Mouse (Mus musculus) gastrocnemius, postnatal 4 days (tissue): ENCODE results near the gene Arhgap24. TPM values are rescaled to one million over a fixed set of nuclear protein-coding genes. Genes with fewer than 3 reads are reported as not detected.

Experiments used
- DNase-seq, 2 experiments: peaks; one replicate each; pipeline ENCODE4 v3.0.0; 2021 to 2022; ENCODE audit warnings: low spot score in 2 of 2, mixed read lengths in 2 of 2
- total RNA-seq, 2 experiments: library from RNA; stranded (reverse); gene quantifications; 2 replicates each; pipeline ENCODE4 v1.2.3; 2021

Arhgap24 gene
- total RNA-seq, 2 experiments from 2014 or later: 32.4 to 37.0 TPM

DNA sequence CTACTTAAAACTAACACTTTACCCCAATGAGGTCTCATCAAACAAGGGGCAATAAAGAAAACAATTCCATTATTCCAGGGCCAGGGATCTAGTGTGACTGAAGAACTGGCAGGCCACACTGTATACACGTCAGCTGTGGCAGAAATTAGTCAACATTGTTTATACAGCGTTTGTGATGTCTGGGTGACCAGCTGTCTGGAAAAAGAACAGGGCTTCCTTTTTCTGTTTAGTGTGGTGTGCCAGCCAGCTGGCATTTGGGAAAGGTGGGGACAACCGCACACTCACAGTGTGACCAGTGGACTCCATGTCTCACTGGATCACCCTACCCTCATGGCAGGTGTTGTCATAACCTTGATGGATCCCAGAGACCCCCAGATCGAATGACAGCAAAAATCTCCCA lies 302.4 kb downstream of the Arhgap24 start:
- DNase-seq: peak in 1 of 2 experiments; percentile 22

DNA sequence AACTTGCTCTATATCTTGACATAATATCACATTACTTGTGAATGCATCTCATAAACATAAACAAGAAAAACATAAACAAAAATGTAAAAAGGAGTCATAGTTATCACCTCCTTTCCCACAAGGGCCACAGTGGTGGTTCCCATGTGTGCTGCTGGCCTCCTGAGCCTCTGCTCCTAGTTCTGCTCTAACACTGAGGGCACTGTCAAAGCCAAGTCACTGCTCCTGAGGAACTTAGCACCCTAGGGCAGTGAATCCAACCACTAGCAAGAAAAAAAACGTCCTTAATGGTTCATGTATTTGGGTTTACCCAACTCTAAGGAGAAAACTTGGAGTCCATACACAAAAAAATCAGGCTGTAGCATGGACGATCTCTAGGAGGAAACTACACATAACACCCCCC lies 304.9 kb downstream of the Arhgap24 start:
- DNase-seq: no peak

DNA sequence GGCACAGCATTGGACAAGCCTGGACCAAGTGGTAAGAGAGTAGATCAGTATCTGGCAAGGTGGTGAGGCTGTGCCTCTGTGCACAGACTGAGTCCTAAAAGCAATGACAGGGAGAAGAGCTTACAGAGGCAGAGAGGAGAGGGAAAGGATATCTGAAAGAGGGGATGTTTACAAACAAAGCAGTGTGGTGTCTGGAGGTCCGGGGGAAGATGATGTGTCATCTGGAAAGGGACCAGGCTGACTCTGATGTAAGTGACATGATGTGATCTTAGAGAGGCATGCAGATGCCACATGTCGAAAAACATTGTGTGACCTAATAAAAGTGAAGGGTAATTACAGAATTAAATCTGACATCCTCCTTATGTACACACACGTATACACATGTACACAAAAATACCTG lies 307.2 kb downstream of the Arhgap24 start:
- DNase-seq: no peak

DNA sequence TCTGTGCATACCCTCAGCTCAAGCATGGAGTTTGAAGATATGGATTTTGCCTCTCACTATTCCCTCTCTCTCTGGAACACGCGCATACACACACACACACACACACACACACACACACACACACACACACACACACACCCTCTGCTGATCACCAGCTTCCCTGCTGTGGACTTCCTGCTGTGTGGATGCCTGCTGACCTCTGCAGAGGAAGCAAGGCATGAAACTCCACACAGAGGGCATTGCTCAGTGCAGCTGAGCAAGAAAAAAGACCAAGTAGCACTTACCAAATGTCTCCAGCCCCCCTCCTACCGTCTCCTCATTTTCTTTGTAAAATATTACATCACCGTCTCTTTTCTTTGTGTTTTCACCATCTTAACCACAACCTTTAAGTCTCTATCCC lies 310.1 kb downstream of the Arhgap24 start:
- DNase-seq: no peak

DNA sequence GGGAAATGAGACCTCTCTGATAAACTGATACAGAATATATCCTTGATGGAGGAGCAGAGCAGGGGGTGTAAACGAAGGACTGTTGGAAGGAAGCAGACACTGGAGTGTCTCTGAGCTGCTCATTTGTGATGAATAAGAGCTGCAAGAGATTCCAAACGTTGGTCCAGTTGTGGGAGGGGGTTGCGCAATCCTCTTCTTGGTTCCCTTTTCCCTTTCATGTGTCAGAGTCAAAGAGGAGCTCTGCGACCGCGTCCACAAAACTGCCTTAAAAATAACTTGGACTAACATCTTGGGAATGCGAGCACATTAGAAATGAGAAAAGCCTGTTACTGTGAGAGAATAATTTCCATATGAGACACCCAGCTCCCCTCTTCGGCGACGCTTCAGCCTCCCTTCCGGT lies 312.3 kb downstream of the Arhgap24 start:
- no peak for DNase-seq

DNA sequence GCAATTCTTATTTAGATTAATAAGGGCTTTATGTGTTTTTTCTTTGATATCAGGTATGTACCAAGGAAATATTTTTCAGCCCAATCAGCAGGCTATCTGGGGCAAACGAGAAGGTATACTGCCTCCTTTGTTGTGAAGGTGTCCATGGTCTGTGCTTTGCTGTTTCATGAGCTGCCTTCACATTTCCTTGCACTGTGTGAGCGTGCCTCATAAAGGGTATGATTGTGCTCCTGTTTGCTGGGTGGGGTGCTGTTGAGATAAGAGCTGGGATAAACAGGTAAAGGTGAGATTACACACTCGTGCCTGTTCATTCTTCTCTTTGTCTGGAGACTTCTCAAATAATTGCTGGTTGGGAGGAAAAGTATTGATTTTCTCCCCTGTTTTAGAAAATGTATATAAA lies 320.3 kb downstream of the Arhgap24 start:
- DNase-seq: no peak

DNA sequence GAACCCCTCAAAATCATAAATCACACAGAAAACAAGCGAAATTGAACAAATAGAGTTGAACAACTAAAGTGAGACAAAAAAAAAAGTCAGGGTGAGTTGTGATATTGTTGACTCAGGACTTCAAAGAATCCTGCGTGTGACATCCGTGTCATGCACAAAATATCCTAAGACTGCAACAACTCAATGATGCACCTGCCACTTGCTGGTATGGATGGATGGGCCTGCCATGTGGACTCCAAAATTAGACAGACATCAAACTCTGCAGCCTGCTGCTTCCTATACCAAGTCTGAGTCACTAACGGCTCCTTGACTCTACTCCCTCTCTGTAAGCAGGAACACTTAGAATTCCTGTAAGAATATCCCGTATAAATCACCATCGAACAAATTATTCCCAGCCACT lies 321.6 kb downstream of the Arhgap24 start:
- no peak for DNase-seq

DNA sequence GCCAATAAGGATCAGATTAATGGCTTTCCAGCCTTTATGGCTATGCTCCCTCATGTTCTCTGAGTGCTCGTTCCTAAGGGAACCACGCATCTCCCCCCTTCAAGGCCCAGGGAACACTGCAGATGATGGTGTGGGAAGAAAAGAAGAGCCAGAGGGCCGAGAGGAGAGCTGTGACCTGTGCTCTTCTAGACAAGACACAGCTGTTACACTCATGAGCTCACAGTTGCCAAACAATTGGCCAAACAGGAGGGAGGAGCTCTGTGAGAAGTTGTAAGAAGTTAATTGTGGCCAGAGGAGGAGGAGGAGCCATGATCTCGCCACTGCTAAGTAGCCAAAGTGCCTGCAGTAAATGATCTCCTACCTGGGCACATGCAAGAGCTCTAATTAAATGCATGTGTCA lies 322.5 kb downstream of the Arhgap24 start:
- DNase-seq: no peak

DNA sequence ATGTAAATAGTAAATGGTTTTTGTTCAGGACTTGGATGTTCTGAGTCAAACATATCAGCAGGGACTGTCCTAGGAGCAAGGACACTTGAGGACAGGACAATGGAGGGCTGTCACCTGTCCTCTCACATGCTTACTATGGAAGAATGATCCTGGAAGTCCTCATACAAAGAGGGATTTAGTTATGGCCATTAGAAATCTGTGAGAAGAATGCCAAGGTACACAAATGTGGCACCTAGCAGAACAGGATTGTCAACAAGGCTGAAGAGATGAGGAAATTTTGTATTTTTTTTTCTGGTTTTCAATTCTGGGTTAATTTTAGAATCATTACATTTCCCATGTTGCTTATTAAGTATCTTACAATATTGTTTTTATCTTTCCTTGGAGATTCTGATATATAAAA lies 326.3 kb downstream of the Arhgap24 start:
- no peak for DNase-seq

DNA sequence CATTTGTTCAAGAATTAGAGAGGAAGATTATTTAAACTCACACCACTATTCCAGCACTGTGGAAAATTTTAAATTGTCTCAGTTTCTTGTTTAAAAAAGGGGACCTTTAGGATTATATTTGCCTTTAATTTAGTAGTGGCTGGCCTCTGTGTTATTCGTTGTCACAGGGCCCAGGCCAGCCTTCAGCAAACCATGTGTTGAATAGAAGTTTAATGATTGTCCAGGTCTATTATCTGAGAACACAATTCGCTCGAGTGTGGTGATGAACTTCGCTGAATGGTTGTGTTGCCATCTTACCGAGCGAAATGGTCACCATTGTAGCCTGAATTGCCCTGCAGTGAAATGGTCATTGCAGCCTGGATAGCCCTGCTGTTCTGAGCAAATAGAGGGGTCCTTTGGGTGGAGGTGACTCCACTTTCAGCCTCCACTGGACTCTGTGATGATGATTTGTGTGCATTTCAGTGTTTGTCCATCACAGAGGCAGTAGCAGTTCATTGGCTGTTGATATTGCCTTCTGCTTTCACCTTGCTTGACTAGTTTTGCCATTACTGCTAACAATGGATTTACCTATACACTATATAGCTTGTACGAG lies 329.3 kb downstream of the Arhgap24 start:
- DNase-seq: no peak

DNA sequence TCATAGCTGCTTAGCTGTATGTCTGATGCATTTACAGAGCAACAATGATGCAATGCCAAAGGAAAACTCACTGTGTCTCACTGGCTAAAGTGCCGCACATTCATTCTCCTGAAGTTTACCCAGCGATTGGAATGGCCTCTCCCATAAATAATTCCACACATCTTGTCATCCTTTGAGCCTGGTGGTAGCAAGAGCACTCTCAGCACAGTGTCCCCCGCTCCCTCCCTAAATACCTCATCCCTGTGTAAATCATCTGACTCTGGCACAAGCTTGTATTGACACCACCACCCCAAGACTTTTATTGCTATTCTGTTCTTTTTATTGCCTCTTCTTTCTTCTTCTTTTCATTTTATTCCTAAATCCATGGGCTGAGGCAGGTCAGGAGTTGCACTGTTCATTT lies 332.1 kb downstream of the Arhgap24 start:
- DNase-seq: no peak

DNA sequence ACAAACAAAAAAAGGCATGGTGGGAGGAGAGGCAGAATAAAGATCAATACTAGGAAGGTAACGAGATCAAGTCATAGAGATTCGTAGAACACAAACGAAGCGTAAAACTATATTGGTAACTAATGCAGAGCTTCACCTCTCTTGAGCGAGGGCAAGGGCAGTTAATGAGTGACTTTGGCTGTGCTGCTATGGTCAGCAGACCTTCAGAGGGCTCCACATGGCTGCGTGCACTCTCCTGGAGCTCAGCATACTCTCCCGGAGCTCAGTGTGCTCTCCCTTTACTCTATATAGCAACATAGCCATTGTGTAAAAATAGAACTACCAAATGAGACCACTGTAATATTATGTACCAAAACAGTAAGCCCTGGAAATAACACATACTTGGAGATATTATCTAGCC lies 336.4 kb downstream of the Arhgap24 start:
- DNase-seq: no peak

DNA sequence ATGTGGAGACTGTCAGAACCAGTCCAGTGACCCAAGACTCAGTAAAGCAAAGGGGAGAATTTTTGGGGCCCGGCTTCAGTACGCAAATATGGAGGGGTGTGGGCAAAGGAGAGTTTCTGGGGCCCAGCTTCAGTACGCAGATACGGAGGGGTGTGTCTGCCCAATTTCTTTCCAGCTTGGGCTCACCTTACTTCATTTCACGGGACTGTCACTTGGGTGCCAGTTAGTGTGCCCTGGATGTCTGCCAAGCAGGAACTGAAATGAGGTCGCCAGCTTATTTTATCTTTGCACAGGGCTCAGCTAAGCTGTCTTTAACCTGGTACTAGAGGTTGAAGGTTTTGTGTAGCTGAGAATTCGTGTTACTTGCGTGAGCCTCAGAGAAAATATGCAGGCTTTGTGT lies 344.3 kb downstream of the Arhgap24 start:
- DNase-seq: peak in 1 of 2 experiments; percentile 15

DNA sequence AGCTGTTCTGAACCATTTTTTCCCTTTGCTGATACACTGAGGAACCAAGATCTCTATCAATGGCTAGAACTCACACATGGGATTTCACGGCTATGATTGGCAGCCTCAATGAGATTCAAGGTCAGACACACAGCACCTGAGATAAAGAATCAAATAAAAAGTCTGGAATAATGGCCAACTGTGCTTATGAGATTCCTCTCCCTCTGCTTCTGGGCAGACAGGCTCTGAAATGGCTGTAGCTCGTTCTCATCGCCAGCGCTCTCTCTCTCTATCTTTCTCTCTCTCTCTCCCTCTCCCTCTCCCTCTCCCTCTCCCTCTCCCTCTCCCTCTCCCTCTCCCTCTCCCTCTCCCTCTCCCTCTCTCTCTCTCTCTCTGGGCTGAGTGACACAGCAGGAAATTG lies 357.9 kb downstream of the Arhgap24 start:
- no peak for DNase-seq

DNA sequence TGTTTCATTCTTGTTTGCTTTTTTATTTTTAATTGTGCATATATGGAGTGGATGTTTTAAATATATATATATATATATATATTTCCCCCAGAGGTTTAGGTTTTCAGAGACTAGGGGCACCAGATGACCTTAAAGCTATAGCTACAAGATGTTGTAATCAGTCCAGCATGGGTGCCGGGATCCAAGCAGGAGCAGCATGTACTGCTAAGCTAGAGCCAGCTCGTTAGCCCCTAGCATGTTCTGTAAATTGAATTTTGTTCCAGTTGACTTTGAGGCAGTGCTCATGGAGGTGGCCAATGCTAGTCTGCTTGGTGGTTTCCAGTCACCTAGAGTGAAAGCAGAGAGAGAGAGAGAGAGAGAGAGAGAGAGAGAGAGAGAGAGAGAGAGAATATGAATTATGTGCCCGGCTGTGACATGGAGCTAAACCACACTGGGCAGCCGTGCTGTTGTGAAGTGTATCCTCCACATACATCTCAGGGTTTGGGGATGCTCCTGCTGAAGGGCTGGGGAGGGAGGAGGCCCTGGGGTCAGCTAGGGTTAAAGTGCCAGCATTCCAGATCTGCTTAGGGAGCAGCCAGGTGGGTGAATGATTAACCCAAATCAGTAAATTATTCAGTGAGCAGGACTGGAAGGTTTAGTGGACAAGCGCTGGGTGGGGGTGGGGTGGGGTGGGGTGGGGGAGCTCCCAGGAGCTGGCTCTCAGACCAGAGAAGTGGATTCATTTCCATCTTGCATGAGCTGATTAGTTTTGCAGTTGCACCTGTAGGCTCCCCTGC lies 362.9 kb downstream of the Arhgap24 start:
- no peak for DNase-seq

DNA sequence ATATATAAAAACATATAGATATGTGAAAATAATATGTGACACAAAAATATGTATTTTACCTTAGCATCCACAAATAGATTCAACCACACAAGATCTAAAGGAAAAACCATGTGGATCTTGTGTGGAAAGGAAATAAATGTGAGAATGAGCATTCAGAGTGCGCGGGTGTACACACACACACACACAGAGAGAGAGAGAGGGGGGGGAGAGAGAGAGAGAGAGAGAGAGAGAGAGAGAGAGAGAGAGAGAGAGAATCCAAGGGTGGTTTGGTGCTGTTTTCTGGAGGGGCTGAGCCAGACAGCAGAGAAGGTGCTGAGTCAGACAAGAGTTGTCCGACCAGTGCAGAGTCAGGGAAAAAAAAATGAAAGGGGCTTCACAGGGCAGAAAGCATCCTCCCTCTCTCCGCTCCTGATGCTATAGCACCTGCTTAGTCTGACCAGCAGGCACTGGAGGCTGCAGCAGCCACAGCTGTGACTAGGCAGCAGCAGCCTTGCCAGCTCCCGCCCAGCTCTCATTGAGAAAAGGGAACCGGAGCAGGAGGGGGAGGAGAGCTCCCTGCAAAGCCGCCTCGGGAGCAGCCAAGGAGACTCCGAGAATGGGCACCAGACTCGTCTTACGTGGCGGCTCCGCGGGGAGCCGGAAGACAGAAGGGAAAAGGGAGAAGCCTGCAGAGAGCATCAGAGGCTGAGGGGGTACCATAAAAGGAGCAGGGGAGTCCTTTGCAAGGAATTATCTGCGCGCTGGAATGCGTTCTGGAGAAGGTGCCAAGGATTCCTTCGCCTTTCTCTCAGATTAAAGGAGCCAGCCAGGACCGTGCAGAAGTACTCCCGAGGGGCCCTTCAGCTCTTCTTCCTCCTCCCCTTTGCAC lies 363.8 kb downstream of the Arhgap24 start:
- peak; percentile 72 to 88 for DNase-seq

DNA sequence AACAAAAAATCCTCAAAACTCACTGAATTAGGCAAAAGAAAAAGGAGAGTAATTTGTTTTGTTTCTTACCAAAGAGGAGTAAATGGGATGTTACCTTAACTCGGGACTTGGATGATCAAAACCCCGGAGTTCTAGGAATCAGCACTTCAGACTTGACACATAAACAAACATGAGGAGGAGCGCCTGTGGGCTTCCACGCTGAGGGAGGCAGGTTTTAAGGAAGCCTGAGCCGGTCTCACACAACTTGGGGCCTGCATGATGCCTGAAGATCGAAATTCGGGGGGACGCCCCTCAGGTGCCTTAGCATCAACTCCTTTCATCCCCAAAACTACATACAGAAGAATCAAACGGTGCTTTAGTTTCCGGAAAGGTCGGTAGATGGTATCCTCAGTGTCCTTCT lies 364.6 kb downstream of the Arhgap24 start:
- DNase-seq: no peak

DNA sequence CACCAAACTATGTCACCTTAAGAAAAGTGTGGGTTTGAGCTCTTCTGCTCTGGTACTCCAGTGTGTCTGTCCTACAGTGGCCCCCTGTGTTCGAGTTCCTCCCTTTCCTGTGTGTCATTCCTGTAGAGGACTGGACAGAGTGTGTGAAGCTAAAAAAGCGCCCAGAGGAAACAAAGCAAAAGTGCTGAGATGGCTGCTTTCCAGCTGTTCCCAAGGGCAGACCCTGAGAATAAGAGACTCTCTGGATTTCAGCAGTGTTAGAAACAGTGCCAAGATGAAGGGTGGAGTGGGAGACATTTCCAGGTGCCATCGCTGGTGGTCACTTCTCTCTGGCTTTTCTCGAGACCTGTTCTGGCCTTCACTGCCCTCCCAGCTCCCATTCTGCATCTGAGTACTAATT lies 366.7 kb downstream of the Arhgap24 start:
- DNase-seq: no peak

DNA sequence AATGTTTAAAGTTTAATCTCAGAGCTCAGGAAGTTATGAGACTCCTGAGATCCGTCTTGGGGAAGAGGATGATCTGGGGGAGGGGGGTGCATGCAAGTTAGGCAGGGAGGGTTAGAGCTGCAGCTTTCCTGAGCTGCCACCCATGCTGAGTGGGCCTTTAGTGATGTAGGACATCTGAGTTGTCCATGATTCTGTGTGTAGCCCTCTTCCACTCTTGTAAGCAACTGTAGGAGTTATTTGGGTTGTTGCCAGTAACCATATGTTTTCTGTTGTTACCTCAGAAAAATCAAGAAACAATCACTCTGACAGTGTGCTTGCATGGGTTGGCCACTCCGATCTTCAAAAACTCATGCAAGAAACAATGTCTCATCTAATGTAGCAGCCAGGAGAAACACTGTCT lies 370.6 kb downstream of the Arhgap24 start:
- DNase-seq: no peak

DNA sequence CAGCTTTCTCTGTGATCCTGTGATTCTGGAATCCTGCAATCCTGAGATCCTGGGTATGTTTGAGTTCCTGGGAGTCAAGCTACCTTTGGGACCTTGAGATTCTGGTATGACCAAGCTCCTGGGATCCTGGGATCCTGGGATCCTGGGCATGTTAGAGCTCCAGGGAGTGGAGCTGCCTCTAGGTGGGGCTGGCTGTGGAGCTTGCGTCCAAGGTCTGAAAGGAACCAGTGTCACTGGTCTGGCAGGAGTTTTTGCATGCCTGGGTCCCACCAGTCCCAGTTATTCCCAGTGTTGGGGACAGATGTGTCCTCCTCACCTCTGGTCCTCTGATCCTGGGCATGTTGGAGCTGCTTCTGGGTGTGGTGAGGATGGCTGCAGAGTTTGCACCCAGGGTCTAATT lies 372.6 kb downstream of the Arhgap24 start:
- DNase-seq: no peak

DNA sequence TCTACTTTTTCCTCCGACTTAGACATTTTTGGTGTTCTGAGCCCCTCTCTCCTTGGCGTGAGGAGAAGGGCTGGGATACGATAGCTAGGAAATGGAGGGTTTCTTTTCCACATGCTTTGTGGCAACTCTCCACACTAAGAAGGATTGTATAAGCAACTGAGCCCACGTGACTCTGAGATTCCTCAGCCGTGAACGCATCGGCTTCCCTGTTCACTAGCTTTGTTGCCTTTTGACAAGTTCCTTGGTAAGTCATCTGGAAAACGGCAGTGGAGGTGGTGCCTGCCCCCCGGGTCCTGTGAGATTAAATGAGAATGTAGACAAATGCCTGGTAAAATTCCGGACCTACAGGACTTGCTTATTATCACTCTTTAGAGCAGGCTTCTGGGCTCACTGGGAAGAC lies 374.6 kb downstream of the Arhgap24 start:
- DNase-seq: no peak

DNA sequence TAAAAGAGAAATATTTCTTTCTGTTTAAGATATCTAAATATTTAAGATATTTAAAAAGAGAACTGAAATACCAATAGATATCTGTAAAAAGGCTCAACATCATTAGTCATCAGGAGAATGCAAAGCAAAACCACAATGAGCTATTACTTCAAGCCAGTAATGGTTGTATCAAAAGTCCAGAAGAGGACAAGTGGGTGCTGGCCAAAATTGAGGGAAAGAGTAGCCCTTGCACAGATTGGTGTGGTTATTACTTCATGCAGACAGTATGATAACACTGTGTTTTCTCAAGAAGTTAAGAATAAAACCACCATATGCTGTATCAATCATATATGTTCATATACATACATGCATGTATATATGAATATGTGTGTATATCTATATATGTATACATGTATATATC lies 376.9 kb downstream of the Arhgap24 start:
- DNase-seq: no peak
